Mouse (Mus musculus) brain, embryonic 14.5 days (tissue): ENCODE results near the gene Gm42878.

Source experiments
- CTCF ChIP-seq: fragments of 200-500 bp; IDR thresholded peaks from 2 replicates; pipeline ENCODE4 v1.5.1; 2012; ENCODE audit warnings: inconsistent platforms, mild to moderate bottlenecking, moderate library complexity, borderline replicate concordance; ENCODE audit not compliant: insufficient read depth, insufficient read length; ENCODE audit errors: extremely low read depth
- POLR2A ChIP-seq: fragments of 200-500 bp; IDR thresholded peaks from 2 replicates; pipeline ENCODE4 v1.6.1; 2012; ENCODE audit warnings: mild to moderate bottlenecking, inconsistent platforms, borderline replicate concordance; ENCODE audit not compliant: poor library complexity, insufficient read depth, insufficient read length, severe bottlenecking; ENCODE audit errors: extremely low read depth

GRCm38 (mm10) chr5:121545793-121546529 lies 679 bp upstream of the Gm42878 start, which contains the start of gene Mapkapk5:
- TF ChIP-seq POLR2A (peak; percentile 75), CTCF (no peak)
